Mouse (Mus musculus): ENCODE results near the gene Apon.
A peak's percentile ranks its signal among the peaks of the same experiment; 100 is the strongest.
"Not testable (repeated sequence)": the region's sequence is repeated elsewhere in the genome, so short reads cannot be mapped to it uniquely, and the experiment has no call there.

Apon gene

DNA sequence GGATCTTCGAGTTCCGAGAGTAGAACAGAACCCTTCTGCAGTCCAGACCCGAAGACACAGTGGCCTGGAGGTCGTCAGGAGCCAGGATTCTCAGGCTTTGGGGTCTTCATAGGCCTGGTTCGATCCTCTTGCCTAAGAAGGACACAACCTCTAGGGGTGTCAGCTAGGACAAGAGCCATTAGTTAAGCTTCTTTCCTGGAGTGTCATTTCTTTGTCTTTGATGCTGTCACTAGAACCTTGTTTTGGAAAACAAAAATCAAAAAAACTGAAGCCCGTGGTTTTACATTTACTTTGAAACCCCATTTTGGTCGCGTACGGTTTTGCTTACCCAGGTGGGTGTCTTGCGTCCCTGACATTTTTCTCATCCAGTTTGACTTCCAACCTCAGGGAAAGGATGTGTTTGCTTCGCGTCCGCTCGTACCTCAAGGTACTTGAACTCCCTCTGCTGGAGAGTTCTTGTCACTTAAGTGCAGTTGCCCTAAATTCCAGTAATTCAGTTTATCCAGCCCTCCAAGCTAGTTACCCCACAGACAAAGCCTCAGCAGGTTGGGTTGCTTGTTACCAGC is 21.4 kb upstream of the Apon start:
- DNase-seq (ENCODE audit: low read depth, low spot score), result peak; percentile 89

DNA sequence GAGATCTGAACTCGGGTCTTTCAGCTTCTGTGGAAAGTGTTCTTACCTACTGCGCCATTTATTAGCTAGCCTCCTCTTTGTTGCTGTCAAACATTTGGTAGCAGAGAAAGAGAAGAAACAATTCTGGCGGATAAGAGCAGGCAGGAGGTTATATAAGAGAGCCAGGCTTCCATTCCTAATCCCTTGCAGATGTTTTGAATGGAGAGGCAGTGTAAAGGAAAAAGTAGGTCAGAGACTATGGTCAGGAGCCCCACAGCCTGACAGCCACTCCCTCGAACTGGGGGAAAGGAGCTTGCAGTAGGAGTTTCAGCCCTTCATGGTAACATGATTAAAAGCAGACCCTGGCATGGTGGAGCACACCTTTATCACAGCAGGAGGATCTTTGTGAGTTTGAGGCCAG is 17.6 kb upstream of the Apon start:
- no peak for DNase-seq (ENCODE audit: low read depth, low spot score)

DNA sequence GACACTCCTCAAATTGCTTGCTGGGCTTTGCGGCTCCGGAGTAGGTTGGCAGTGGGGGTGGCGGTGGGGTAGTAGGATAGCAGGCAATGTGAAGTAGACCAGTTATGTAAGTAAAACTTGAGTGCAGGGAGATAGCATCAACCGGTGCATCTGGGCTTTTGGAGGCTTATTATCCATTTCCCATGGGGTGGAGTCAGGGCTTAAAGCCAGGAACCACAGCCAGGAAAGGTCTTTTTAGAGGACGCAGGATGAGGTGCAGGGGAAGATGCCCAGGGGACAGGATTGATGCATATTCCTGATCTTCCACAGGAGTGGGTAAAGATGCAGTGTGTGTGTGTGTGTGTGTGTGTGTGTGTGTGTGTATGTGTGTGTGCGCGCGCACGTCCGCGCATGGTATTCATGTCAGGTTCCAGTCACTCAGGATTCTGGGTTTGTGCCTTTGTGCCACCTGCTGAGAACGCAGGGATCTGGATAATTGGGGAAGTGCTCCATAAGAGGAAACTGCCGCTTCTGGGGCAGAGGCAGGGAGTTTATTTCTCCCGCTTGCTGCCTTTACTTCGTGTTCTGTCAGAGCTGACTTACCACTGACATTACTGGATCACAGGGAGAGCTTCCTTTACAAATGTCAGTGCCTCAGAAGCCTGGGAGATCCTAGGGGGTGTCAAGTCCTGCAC is 16.0 kb upstream of the Apon start:
- peak; percentile 37 for DNase-seq (ENCODE audit: low read depth, low spot score)

DNA sequence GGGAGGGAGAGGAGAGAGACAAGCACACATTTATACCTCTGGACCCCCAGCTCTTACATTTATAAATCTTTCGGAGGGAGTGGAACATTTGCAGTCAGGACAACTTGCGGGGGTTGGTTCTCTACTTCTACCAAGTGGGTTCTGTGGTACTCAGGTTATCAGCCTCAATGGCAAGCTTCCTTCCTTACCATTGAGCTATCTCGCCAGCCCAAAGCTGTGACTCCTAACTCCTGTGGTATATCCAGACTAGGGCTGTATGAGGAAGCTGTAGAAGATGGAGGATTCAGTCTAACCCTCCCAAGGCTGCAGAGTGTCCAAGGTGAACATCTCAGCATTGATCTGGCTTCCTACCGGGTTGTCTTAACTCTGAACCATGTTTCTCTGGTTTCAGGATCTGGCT is 14.8 kb upstream of the Apon start:
- DNase-seq (ENCODE audit: low read depth, low spot score), result no peak

DNA sequence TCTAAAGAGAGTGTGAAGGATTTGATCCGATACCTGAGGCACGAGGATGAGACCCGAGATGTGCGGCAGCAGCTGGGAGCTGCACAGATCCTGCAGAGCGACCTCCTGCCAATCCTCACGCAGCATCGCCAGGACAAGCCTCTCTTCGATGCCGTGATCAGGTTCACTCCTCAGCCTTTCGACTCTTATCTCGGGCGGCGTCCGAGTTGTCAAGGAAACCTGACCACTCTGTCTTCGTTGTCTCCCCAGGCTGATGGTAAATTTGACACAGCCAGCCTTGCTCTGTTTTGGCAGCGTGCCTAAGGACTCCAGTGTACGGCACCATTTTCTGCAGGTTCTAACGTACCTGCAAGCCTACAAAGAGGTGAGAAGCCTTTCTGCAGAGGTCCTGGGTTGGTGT is 13.8 kb upstream of the Apon start:
- DNase-seq (ENCODE audit: low read depth, low spot score), result no peak

DNA sequence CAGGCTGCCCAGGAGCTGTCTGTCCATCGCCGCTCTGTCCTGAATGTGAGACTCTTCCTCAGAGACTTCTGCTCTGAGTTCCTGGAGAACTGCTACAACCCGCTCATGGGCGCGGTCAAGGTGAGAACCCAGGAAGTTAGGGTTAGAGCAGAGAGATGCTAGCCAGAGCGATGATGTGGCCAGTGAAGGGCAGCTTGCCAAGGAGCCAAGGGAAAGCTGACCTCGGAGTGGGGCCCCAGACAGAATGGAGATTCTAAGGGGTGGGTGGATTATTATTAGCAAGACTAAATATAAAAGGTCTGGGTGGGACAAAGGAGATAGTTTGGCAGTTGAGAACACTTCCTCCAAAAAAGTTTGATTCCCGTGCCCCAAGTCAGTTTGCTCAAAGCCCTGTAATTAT is 10.6 kb upstream of the Apon start:
- no peak for DNase-seq (ENCODE audit: low read depth, low spot score)

DNA sequence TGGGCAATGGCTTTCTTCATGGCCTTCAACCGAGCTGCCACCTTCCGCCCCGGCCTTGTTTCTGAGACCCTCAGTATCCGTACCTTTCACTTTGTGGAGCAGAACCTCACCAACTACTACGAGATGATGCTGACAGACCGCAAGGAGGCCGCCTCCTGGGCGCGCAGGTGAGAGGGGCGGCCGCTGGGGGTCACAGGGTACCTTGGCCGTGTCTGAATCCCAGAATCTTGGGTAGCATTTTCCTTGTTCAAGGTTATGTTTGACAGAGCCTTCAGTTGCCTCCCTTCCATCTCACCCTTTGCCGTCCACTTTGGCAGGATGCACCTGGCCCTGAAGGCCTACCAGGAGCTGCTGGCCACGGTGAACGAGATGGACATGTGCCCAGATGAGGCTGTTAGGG is 9.8 kb upstream of the Apon start:
- no peak for DNase-seq (ENCODE audit: low read depth, low spot score)

DNA sequence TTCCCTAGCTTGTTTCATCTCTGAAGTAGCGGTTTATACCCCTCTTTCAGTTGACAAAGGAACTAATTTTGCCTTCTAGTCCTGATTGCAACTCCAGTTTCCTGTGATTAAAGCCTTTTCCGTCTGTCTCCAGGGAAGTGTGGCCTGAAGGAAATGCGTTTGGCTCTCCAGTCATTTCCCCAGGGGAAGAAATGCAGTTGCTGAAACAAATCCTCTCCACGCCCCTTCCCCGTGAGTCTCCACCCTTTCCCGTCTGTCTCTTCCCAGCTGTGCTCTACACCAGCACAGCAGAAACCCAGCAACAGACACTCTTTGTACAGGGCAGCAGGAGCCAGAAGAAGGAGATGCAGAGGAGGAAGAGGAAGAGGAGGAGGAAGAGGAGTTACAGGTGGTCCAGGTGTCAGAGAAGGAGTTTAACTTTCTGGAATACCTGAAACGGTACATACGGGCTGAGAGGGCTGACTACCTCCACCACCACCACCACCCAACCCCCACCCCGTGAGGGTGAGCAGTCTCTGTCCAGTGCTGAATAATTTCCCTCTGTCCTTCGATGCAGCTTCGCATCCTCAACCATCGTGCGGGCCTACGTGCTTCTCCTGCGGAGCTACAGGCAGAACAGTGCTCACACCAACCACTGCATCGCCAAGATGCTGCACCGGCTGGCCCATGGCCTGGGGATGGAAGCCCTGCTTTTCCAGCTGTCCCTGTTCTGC is 6.7 kb upstream of the Apon start:
- DNase-seq (ENCODE audit: low read depth, low spot score), result peak; percentile 89

DNA sequence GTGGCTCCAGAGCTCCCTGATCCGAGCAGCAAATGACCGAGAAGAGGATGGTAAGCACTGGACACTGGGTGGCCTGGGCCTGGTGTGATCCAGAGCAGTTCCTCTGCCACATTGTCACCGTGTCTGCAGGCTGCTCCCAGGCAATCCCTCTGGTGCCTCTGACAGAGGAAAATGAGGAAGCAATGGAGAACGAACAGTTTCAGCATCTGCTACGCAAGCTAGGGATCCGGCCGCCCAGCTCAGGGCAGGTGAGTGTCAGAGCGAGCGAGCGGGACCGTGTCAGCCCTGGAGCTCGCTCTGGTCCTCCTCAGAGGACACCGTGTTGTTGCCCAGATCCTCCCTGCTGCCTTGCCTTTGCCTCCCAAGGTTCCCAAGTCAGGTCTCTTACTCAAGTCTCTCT is 3.3 kb upstream of the Apon start:
- DNase-seq (ENCODE audit: low read depth, low spot score), result peak; percentile 61

DNA sequence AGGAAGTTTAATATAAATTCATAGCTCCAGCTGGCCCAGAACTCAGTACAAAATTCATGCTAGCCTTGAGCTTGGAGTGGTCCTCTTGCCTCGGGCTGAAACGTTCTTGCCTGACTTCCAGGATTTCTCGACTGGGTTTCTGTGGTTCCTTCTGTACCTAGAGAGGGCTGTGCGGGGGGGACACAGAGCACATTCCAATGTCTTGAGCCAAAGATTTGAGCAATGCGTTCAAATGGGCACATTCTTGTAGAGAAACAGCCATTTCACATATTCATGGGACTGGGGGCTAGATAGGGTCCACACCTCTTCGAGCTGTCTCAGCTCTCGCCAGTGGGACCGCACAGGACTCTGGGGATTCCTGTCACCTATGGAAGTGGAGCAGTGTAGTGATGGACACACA is 2.0 kb downstream of the Apon start:
- DNase-seq (ENCODE audit: low read depth, low spot score), result no peak

DNA sequence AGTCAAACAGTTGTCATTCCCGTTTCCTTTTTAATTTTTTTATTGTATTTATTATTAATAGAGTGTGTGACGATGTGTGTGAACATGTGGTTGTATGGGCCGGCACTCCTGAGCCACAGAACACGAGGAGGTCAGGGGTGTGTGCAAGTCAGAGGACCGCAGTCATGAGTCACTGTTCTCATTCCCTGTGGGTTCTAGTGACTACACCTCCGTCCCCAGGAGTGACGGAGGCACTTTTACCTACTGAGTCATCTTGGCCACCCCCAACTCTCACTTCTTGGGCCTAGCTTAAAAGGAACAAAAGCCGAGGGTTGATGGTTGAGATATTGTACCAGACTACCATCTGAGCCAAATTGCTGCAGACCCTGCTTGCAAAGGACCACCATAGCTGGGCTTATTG is 2.4 kb downstream of the Apon start:
- no peak for DNase-seq (ENCODE audit: low read depth, low spot score)

DNA sequence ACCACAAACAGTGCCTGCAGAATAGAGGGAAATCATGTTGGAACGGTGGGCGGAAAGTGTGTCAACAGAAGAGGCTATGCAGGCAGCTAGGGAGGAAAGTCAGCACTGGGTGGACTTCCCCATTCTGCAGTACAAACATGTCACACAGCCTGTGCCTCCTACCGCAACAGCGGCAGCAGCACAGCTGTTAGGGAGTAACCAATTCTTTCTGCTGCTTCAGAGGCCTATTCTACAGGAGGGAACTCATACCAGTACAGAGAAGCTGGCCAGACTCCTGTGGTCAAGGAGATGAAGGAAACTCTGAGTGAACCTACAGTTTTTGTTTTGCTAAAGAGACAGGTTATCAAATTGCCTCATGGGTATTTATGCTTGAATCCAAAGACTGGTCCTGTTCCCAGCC is 5.1 kb downstream of the Apon start:
- DNase-seq (ENCODE audit: low read depth, low spot score), result no peak

DNA sequence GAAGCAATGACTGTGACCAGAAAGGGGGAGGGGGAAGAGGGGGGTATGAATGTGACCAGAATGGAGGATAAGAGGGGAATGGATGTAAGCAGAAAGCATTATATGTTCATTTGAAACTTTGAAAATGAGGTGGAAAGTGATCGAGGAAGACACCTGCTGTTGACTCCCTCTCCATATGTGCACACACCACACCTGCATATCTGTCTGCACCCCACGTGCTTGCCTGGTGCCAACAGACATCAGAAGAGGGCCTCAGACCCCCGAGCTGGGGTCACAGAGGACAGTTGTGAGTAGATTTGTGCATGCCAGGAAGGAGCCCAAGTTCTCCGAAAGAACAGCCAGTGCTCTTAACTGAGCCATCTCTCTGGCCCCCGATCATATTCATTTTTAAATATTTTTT is 6.0 kb downstream of the Apon start:
- DNase-seq (ENCODE audit: low read depth, low spot score), result no peak

DNA sequence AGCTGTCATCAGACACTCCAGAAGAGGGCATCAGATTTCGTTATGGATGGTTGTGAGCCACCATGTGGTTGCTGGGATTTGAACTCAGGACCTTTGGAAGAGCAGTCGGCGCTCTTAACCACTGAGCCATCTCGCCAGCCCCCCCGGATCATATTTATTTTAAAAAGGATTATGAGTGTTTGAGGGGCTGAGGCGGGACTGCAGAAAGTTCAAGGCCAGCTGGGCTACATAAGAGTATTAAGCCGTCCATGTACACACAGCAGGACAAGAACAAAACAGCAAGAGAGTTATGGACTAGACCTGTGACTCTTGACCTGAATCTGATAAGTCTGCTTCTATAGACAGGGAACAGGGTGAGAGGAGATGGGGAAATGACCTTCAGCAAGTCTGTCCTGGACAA is 6.5 kb downstream of the Apon start:
- not testable (repeated sequence) for DNase-seq (ENCODE audit: low read depth, low spot score)

DNA sequence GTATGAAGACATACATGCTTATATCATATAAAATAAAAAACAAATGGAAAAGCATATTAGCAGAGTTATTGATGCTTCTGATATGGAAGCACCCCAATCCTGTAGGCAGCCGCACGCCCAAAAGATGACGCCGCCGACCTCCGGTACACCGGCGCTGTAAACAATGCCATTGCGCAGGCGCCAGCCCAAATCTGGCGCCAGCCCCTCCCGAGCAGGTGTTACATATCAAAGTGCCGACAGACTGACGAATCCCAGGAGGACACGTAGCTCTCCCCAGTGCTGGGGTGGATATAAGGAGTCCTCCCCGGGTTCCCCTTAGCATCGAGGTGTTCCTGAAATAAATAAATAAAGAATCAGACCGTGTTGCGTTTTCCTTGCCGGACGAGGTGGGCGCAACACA is 8.4 kb downstream of the Apon start:
- peak; percentile 91 for DNase-seq (ENCODE audit: low read depth, low spot score)

DNA sequence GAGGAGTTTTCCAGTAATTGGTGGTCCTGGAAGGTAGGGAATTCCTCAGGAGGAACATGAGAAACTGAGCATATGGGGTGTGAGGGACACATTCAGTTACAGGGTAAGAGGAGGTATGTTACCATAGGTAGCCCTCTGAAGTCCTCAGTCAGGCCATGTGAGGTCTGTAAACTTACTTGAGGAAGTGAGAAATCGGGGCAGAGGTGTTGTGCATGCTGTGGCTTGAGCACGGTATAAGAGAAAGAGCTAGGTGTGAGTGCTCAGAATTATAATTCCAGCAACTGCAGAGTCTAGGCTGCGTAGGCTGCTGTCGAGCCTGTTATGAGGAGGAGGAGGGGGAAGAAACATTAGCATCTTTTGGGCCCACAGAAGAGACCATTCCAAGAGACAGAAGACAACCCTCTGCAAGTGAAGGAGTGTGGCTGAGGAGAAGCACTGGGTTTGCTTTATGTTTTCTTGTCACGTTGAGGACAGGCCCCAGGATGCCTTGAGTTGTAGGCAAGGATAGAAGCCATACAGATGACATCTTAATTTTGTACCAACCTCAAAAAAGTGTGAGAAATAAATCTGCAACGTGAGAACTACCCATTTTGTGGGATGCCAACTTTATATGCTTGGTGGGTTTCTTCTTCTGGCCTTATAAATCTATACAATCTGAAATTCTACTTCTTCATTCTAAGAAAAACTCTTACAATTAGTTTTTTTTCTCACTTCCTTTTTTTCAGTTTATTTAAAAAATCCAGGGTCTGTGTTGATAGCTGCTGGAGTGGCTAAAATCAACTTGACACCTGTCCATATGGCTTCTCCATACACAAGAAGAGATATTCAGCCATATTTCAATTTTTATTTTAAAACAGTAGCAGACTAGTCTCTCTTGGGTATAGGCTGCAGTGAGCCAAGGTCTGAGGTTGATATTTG is 9.8 kb downstream of the Apon start:
- no peak for DNase-seq (ENCODE audit: low read depth, low spot score)

DNA sequence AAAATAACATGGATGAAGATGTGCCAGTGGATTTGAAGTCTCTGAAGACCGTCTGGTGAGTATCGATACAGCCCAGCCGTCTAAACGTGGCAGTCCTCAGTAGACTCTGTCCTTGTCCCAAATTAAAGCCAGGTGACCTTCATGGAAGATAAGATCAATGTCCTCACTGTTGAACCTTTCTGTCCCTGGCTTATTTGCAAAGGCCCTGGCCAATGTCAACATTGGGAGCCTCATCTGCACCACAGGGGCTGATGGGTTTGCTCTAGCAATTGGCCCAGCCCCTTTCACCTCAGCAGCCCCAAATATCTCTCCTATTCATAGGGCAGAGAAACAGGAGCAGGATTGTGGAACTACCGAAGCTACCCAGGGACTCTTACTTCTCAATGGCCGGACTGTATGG is 14.5 kb downstream of the Apon start, which contains the start of gene Apof:
Apof (plus strand) TSS at position 301 of the 400 bp plus-strand sequence.
- DNase-seq (ENCODE audit: low read depth, low spot score), result peak; percentile 52

DNA sequence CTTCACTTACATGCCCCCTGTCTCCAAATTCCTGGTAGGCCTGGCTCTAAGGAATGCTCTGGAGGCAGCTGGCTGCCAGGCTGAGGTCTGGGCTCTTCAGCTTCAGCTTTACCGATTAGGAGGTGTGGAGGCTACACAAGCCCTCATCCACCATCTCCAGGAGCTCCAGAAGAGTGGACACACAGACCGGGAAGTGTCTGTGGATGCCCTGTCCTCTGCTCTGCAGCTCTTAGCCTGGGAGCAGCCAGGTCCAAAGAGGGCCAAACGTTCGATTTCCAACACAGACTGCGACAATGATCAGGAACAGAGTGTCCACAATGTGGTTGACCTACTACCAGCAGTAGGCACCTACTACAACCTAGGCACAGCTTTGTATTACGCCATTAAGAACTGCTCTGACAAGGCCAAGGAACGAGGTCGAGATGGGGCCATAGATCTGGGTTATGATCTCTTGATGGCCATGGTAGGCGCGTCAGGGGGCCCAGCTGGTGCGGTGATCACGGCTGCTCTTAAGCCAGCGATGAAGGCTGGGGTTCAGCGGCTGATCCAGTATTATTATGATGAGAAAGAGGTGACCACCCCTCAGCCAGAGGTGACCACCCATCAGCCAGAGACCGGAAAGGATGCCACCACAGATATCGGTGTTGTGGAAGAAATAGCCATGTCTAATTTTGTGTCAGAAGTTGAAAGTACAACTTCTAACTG is 15.5 kb downstream of the Apon start:
- no peak for DNase-seq (ENCODE audit: low read depth, low spot score)

DNA sequence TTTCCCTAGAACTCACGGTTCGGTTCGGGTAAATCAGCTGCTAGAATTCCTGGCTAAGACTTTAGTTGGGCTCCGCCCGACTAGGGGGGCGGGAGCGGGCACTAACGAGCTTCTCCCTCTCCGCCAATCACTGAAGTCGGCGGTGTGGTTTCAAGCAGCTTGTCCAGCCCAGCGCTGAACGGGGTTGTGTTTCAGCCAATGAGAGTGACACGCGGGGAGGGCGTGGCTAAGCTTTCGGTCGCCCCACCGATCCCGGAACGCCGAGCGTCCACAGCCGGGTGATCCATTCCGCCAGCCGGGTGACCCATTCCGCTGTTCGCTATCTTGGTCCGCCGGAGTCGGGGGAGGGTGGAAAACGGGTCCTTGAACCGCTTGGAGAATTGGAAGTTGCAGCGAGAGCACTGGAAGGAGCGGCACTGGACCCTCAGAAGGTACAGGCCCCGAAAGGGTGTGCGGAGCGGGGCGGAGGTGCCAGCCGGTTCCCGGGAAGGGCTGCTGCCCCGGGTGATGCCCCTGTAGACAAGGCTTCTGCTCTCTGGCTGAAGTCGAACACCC is 16.5 kb downstream of the Apon start, which contains the start of gene Stat2:
Stat2 (plus strand) TSS at position 273 of the 555 bp plus-strand sequence.
- peak; percentile 100 for DNase-seq (ENCODE audit: low read depth, low spot score)

DNA sequence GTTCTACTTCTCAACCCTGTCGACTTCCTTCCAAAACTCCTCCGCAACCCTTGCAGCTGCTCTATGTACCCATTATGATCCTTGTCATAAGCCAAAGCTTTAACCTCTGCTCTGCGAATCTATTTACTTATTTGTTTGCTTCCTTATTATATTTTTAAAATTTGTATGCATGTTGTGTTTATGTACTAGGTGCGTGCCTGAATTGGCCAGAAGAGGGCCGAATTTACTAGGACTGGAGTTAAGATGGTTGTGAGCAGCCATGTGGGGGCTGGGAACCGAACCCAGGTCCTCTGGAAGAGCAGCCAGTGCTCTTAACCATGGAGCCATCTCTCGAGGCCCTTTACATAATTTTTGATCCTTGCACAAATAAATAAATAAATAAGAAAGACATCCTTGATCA is 17.0 kb downstream of the Apon start:
- peak; percentile 57 for DNase-seq (ENCODE audit: low read depth, low spot score)

DNA sequence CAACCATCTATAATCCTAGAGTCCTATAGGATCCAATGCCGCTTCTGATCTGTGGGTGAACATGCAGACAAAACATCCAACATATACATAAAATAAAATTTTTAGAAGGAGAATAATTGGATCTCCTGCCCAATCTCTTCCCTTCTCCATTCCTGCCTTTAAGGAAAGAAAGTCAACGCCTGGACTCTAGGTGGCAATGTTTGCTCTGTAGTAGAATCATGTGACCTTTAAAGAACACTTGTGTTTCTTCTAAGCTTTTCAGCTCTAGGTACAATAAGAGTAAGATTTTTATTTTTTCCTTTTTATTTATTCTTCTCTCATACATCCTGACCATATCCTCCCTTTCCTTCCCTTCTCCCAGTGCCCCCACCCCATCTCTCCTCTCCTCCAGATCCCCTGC is 18.0 kb downstream of the Apon start:
- DNase-seq (ENCODE audit: low read depth, low spot score), result peak; percentile 41
